Mouse (Mus musculus): ENCODE results near the gene Col1a1. TPM values are rescaled to one million over a fixed set of nuclear protein-coding genes. Genes with fewer than 3 reads are reported as not detected.

Gene Col1a1
- 35.8 TPM for polyA plus RNA-seq (2014; fragmentation: Illumina TruSeq; extraction: RNeasy Lipid Tissue Mini Kit (QIAGEN cat#74804); ENCODE audit: low read depth, low replicate concordance)

DNA sequence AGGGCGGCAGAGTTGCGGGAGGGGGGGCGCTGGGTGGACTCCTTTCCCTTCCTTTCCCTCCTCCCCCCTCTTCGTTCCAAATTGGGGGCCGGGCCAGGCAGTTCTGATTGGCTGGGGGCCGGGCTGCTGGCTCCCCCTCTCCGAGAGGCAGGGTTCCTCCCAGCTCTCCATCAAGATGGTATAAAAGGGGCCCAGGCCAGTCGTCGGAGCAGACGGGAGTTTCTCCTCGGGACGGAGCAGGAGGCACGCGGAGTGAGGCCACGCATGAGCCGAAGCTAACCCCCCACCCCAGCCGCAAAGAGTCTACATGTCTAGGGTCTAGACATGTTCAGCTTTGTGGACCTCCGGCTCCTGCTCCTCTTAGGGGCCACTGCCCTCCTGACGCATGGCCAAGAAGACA, at the start of gene Col1a1:
Gene Col1a1, plus strand, starts transcription at position 180 of the 400 bp plus-strand sequence.

DNA sequence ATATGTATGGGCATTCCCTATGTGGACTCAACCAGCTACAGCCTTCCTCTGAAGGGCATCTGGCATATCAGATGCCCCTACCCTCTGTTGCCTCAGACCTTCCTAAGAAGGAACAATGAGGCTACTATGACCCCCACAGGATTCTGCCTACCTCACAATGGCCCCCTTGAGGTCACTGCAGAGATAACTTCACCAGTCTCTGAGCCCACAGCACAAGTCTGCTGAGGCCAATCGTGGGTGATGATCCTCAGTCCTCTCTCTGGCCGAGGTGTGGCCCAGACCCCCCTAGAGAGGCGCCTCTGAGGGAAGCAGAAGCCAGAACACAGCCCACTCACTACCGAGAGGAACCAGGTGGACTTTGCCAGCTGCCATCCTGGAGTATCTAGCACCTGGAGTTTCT, 31.4 kb downstream of the Col1a1 start, which contains the start of gene Hils1:
Gene Hils1, plus strand, starts transcription at position 175 of the 400 bp plus-strand sequence.

DNA sequence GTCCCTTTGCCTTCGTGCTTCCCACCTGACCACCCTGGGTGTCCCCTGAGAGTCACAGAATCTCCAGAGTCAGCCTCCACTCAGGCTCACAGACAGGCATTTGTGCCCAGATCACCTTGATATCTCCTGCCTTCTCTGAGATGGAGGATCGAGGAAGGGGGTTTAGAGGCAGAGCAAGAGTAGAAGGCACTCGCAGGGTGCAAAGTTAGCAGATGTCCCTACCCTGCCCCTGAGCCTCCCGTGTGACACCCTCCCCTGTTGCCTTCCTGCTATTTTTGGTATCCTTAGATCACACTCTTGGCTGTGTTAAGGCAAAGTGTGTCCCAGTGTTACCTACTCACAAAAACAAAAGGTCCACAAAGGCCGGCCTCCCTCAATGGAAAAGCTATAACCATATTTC, 40.2 kb downstream of the Col1a1 start, which contains the start of gene Sgca:
Gene Sgca, minus strand, starts transcription at position 129 of the 400 bp plus-strand sequence.

DNA sequence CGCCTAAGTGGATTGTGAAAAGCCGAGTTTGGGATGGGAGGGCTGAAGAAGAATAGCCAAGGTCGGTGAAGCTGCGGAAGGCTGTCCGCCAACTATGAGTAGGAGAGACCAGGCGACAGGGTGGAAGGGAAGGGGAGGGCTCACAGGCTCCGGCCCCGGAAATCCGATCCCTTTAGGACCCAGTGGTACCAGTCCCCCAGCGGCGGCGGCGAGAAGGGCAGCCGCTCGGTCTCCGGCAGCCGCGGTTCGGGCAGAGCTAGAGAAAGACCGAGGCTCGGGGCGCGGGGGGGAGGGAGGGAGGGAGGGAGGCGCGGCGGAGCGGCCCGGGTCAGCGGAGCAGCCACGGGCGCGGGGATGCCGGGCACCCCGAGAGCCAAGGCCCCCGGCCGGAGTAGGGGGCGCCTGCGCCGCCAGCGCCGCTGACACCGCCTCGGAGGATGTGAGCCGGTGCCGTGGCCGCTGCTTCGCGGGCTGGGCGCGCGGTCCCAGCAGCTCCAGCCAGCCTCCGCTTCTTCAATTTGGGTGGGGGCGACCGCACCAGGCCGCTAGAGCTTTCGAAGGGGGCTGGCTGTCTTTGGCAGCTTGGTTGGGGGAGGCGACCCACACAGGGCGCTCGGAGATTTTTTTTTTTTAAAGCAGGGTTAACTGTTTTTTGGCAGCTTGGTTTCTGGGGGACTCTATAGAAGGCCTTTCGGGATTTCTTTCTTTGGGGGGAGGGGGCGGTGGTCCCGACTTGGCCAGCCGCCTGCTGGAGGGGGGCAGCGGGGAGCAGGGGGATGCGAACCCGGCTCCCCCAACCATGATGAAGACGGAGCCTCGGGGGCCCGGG, 54.9 kb downstream of the Col1a1 start, which contains the start of gene Ppp1r9b:
Gene Ppp1r9b, plus strand, starts transcription at position 287 of the 829 bp plus-strand sequence.

Other genes starting within 250 kb of the Col1a1 start
- gene Gm11541, start 231.7 kb upstream of the Col1a1 start, polyA plus RNA-seq (2014; fragmentation: Illumina TruSeq; extraction: RNeasy Lipid Tissue Mini Kit (QIAGEN cat#74804); ENCODE audit: low read depth, low replicate concordance) = not detected
- gene Cdc34b, start 194.4 kb upstream of the Col1a1 start, polyA plus RNA-seq (2014; fragmentation: Illumina TruSeq; extraction: RNeasy Lipid Tissue Mini Kit (QIAGEN cat#74804); ENCODE audit: low read depth, low replicate concordance) = not detected
- not detected for gene Tmem92, start 153.5 kb upstream of the Col1a1 start, polyA plus RNA-seq (2014; fragmentation: Illumina TruSeq; extraction: RNeasy Lipid Tissue Mini Kit (QIAGEN cat#74804); ENCODE audit: low read depth, low replicate concordance)
- gene Hils1, start 31.4 kb downstream of the Col1a1 start, polyA plus RNA-seq (2014; fragmentation: Illumina TruSeq; extraction: RNeasy Lipid Tissue Mini Kit (QIAGEN cat#74804); ENCODE audit: low read depth, low replicate concordance) = not detected
- 187 TPM for gene Sgca, start 40.1 kb downstream of the Col1a1 start, polyA plus RNA-seq (2014; fragmentation: Illumina TruSeq; extraction: RNeasy Lipid Tissue Mini Kit (QIAGEN cat#74804); ENCODE audit: low read depth, low replicate concordance)
- 27.9 TPM for gene Ppp1r9b, start 54.8 kb downstream of the Col1a1 start, polyA plus RNA-seq (2014; fragmentation: Illumina TruSeq; extraction: RNeasy Lipid Tissue Mini Kit (QIAGEN cat#74804); ENCODE audit: low read depth, low replicate concordance)
- gene Samd14, start 73.7 kb downstream of the Col1a1 start, polyA plus RNA-seq (2014; fragmentation: Illumina TruSeq; extraction: RNeasy Lipid Tissue Mini Kit (QIAGEN cat#74804); ENCODE audit: low read depth, low replicate concordance) = 2.5 TPM
- 414 TPM for gene Pdk2, start 105.1 kb downstream of the Col1a1 start, polyA plus RNA-seq (2014; fragmentation: Illumina TruSeq; extraction: RNeasy Lipid Tissue Mini Kit (QIAGEN cat#74804); ENCODE audit: low read depth, low replicate concordance)
- gene Itga3, start 140.6 kb downstream of the Col1a1 start, polyA plus RNA-seq (2014; fragmentation: Illumina TruSeq; extraction: RNeasy Lipid Tissue Mini Kit (QIAGEN cat#74804); ENCODE audit: low read depth, low replicate concordance) = 8.8 TPM
- gene Dlx3, start 183.9 kb downstream of the Col1a1 start, polyA plus RNA-seq (2014; fragmentation: Illumina TruSeq; extraction: RNeasy Lipid Tissue Mini Kit (QIAGEN cat#74804); ENCODE audit: low read depth, low replicate concordance) = not detected
- not detected for gene Dlx4, start 210.0 kb downstream of the Col1a1 start, polyA plus RNA-seq (2014; fragmentation: Illumina TruSeq; extraction: RNeasy Lipid Tissue Mini Kit (QIAGEN cat#74804); ENCODE audit: low read depth, low replicate concordance)

Data from heart, adult 10 weeks (tissue).